Mouse (Mus musculus): Measurements from ENCODE around the gene 1700037H04Rik.

The 1700037H04Rik gene

DNA sequence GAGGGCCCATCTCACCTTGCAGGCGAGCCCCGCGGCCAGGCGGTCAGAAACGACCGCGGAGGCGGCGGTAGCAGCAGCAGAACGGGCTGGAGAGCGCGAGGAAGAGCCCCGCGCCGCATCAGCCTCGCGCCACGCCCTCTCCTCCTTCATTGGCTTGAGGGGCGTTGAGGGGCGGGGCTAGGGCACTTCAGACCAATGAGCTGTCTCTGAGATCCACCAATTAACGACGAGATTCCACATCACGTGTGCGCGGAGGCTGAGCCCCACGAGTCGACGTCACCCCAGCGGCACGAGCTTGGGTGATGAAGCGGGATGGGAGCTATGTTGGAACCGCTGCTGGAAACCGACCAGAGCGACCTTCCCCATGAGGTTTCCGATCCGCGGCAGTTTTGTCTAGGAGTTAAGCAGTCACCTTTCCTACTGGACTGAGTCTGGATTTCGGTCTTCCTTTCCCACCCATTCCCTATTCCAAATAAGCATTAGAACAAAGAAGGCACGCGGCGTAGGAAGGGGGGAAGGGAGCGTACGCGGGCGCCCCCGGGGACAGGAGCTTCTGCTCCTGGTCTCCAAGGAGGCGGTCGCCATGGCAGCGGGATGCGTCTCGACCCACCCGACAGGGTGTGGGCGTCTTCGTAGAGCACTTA is at the start of gene 1700037H04Rik:
TSS of gene 1700037H04Rik (minus strand) at position 144 of the 644 bp plus-strand sequence.
- peak; percentile 95 for DNase-seq

DNA sequence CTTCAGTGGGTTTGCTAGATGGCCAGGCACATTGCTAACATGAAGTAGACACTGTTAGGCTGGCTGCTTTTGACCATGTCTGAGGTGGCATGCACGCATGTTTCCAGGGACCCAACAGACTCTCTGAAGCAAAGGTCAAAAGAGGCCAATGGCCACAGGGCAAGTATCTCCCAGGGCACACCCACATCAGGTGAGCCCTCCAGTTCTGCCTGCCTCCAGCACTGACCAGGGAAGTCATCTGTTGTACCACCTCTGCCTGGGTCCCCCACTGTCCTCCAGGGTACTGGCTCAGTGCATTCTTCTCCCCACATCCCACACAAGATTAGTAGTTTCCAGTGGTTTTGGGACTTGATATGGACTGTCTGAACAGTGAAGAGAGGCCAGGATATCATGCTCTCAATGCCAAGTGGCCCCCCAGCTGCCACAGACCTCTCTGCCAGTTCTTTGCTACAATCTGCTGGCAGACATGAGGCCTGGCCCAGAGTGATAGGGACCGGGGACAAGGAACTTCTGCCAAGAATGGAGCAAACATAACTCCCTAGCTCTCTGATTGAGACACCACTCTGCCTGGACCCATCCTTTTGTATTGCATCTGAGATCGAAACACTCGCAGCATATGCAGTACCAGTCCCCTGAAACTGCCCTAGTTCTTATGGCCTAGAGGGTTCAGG is 49.4 kb upstream of the 1700037H04Rik start:
- no peak for DNase-seq

DNA sequence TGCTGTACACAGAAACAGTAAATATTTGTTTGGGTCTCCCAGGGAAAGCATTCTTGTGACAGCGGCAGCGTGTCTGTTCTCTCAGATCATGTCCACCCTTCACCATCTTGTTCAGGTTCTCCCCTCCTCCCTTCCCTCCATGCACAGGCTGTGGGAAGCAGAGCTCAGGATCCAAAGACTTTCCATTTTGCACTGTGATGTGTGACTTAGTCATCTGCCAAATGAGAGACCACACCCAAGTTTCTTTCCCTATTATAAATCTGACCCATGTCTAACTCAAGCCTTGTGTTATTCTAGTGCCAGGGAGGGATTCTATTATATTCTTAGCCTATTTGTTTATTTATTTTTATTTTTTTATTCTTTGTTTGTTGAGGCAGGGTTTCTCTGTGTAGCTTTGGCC is 48.5 kb upstream of the 1700037H04Rik start:
- no peak for DNase-seq

DNA sequence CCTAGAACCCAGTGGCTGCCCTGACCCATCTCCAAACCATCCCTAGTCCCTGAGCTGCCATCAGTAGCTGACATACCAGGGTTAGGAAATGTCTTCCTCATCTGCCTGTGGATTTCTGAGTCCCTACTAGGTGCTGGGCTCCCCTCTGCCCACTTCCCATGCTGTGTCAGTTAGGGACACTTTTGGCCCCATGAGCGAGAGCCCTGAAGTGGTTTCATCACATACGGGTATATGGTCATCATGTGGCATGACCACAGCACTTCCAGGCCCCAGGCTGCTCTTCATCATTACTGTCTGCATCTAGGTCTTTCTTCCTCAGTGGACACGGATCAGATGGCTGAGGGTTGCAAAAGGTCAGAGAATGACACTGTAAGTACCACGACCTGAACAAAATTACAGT is 46.9 kb upstream of the 1700037H04Rik start, which contains the start of gene Ap5s1:
TSS of gene Ap5s1 (plus strand) at position 301 of the 400 bp plus-strand sequence.
- DNase-seq: no peak

DNA sequence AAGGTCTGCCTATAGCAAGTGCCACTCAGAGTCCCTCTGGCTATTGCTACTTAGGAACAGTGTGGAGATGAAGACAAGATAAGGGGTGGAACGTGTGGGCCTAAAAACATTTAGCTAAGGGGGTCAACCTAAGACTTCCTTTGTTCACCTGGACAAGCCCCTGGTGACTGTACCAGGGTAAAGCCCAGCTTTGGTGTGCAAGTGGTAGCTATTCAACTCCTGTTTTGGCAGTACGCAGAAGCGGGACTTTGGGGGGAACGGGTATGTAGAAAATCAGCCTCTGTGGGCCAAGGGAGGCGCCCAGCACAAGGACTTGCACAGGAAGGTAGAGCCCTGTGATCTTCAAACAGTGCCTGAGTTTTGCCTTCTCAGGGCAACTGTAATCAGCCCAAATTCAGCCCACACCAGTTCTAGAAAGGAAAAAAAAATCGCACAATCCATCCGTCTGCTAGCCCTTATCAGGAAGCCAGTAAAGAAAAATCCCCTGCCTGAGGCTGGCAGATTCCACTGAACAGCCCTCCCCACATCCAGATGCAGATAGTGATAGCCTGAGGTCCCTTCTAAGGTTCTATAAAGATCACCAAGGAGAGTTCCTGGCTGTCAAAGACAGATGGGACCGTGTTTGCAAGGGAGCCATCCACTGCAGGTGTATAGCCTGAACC is 45.8 kb upstream of the 1700037H04Rik start:
- no peak for DNase-seq

DNA sequence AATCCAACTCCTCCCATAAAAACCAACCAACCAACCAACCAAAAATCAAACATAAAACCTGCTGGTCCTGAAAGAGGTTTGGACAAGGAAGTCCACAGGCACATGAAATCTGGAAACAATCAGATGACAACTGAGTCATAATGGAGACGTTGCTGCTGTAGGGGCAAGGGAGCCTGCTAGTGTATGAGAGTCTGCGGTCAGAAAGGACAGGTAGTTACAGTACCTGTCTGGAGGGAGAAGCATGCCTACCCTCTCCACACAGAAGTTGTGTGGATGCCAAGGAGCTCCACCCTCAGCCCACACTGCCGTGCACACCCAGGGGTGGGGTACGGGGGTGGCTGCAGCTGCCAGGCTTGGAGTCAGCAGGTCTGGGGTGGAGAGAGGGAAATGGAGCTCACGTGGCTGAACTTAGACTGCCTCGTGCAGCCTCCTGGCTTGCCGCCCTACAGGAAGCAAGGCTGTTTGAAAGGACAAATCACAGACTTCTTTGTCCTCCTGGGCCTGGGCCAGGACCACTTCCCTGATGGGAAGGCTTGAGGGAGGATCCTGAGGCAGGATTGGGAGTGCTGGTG is 44.6 kb upstream of the 1700037H04Rik start:
- DNase-seq: peak; percentile 66

DNA sequence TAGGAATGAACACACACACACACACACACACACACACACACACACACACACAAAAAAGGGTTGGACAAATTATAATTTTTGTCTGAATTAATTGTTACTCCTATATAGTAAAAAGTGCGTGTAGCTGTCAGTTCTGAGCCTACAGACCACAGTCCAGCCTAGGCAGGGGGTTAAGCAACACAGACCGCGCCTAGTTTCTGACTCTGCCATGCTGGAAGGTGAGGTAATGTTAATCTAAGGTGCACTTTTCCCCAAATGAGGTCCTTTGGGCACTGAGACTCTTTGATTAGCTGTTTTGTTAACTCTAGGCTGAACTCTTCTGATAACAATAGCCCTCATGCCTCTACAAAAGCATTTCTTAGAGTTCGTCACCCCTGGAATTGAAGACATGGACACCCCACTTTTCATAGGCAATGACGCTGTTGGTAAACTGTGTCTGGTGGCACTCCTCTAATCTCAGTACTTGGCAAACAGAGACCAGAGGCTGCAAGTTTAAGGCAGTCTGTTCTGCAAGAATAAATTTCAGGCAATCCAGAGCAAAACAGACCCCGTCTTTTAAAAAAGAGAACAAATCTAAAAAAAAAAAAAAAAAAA is 44.0 kb upstream of the 1700037H04Rik start:
- DNase-seq: no peak

DNA sequence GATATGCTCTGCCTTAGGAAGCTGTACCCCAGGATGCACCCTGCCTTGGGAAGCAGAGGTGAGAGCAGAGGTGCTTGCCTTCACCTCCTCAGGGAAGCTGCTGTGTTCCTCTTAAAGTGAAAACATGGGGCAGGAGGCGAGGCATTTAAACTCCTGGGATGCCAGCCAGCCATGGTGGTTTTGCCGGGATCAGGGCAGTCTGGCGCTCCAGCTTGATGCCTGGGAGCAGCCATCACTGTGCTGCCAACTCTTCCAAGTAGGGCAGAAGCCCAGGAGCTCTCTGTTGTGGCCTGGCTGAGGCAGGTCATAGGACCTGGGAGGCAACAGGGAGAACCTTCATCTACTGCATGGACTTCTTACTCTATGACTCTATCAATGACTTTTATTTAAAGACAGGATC is 41.4 kb upstream of the 1700037H04Rik start:
- DNase-seq: no peak

DNA sequence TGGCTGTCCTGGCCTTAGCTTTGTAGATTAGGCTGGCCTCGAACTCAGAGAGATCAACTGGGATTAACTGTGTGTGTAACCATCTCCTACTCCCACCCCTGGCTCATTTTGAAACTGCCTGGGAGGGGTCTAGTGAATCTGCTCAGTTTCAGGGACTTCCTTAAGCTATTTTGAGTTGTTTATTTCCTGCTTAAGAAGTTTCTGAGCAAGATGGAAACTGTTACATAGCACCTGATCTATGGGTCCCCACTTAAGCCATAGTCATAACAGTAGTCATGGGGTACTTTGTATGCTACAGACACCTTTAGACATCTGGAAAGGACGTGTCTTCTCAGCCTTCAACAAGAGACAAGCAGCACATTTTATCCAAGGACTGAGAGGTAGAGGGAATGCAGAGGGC is 40.8 kb upstream of the 1700037H04Rik start:
- no peak for DNase-seq

DNA sequence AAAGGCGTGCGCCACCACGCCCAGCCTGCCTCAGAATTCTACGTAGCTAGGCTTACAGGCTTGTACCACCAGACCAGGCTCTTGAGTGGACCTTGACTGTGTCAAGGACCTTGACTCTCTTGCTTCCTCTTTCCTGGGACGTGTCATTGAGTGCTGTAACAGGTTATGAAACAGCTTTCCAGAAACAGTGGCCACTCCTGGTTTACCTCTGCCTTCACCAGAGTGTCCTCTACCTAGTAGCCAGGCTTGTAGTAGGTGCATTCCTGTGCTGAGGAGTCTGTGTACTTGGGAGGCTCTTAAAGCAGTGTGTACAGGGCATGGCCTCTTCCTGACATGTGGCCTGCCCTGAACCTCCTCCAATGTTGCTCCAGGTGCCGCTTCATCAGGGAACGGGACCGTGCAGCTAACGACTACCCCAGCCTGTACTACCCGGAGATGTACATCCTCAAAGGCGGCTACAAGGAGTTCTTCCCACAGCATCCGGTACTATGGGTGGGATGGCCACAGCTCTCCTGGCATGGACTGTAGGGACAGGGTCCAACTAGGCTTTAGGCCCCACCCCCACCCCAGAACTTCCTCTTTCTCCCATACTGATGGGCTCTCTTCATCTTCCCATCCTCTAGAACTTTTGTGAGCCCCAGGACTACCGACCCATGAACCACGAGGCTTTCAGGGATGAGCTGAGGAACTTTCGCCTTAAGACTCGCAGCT is 36.9 kb upstream of the 1700037H04Rik start:
- DNase-seq: no peak

DNA sequence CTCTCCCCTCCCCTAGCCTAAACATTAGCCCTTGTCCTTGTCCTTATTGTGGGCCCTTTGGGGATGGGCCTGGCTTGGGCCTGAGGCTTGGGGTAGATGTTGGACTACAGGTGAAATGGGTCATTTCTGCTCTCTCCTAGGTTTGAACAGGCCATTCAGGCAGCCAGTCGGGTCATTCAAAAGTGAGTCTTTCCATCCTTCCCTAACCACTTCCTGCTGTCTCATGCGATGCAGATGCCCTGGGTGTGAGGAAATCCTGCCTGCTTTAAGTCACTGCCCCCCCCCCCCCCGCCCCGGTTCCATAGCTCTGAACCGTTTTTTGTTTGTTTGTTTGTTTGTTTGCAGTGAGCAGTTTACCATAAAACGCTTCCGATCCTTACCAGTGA is 31.1 kb upstream of the 1700037H04Rik start:
- DNase-seq: no peak

DNA sequence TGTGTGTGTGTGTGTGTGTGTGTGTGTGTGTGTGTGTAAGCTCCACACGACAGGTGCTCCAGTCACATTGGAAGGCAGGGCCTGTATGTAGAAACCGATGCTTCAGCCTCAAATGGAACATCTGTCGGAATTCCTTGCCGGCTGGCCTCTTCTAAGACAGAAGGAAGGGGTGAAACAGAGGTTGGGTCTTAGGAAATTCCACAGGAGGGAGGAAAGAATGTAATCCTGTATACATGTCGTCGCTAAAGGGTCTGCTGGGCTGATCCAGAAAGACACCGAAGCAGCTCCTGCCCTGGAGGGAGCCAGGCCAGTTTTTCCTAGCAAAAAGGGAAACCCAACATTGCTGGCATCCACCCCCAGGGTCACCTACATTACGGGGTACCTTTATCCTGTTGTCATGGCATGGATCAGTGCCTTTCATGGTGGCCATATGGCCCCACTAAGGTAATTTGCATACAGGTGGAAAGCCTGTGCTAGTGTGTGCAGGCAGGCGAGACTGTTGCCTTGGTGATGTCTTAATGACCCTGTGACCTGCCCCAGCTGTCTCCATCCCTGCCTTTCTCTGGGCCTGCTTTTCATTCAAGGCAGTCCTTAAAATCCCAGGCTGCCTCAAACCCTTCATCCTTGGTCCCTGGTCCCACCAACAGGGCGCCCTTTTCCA is 30.6 kb upstream of the 1700037H04Rik start:
- no peak for DNase-seq

DNA sequence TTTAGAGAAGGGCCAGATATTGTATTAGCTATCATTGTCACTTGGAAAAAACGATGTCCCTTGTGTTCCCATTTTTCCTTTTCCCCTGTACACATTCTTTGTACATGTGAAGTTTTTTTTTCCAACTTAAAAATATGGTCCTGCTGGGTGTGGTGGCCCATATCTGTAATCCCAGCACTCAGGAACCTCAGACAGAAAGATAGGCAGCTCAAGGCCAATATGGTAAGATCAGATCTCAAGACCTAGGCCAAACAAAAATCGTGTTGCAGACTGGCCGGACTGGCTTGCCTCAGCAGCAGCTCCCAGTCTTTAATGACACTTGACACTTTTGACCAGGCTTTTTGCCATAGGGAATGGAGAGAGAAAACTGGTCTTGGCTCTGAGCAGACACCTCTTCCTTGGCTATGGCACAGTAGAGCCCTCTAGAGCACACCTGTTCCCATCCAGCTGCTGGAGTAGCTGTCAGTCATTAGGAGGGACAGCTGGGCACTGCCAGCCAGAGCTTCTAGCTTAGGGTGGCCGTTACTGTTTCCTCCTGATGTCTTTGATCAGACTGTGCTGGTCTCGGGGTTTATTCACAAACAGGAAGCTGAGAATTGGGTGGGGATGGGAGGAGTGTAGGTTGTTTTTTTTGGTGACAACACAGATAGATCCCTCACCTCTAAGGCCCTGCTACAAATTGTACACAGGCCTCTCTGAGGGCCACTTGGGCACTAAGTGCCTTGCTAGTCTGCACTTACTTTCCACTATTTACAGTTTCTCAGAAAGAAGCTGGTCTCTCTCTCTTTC is 29.8 kb upstream of the 1700037H04Rik start:
- no peak for DNase-seq

DNA sequence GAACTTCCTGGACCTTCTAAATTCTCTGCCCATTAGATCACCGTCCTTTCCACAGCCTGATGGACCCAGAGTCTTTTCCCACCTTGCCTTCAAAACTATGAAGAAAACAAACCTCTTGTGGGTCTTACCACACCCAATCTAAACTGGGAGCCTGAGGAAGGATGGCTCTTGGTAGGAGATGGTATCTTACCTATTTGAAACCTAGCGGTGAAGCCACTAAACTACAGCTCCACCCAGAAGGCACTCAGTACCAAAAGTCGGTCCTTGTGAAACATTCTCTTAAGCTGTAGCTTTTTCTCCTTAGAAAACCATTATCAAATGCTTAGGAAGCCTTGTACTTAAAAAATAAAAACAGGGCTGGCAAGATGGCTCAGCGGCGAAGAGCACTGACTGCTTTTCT is 28.4 kb upstream of the 1700037H04Rik start:
- no peak for DNase-seq

DNA sequence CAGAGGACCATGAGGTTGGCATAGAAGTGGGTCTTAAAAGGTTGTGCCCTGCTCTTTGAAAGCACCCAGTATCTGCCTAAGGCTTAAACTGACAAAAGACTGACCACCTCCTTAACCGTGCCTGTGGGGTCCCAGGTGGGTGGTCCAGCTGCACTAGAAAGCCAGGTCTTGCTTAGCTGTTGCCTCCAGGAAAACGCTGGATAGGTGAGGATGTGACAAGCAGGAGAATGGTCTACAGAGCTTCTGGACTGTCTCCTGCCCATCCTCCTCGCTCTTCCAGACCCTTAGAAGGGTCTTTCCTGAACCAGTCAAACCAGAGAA is 27.7 kb upstream of the 1700037H04Rik start:
- no peak for DNase-seq

DNA sequence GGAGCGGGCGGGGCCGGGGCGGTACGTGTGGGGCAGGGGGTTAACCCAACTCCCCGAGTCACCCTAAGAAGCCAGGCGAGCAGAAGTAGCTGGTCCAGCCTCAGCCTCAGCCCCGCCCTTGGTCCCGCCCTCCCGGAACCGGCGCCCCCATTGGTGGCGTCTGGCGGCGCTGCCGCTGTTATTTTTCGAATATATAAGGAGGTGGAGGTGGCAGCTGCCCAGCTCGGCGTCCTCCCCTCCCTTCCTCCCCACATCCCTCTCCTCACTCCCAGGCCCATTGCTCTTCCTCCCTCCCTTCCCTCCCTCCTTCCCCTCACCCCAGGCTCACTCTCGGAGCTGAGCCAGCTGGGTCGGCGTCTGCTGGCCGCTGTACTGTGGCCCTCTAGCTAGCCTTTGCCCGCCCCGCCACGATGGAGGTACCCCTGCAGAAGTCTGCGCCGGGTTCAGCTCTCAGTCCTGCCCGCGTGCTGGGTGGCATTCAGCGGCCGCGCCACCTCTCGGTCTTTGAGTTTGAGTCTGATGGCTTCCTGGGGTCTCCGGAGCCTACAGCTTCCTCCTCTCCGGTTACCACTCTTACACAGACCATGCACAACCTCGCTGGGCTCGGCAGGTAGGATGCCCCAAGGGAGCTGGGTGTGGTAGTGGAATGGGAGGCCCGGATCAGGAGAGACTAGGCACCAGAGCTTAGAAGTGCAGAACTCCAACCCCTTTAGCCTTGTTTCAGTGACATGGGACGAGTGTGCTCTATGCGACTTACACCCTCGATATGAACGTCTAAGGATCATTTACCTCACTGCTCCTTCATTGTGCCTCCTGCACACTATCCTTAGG is 27.1 kb upstream of the 1700037H04Rik start, which contains the start of the genes Cdc25b and Spef1:
TSS of gene Cdc25b (plus strand) at position 179 of the 831 bp plus-strand sequence.
TSS of gene Spef1 (minus strand) at position 512 of the 831 bp plus-strand sequence.
- peak; percentile 82 for DNase-seq

DNA sequence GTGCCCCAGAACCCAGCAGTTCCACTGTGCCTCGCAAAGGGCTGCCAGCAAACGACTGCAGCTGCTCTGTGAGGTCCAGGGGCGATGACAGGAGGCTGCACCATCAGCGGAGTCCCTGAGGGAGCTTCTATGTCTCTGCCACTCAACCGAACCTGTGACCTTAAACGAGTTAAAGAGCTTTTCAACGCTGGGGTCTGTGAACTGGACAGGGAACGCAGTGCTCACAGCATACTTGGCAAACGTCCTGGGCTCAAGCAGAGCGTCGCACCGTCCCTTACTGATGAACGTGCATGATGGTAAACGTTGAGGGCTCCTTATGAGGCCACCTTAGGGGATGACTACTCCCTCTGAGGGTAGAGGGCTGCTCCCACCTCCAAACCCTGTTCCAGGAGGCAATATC is 26.5 kb upstream of the 1700037H04Rik start:
- no peak for DNase-seq

DNA sequence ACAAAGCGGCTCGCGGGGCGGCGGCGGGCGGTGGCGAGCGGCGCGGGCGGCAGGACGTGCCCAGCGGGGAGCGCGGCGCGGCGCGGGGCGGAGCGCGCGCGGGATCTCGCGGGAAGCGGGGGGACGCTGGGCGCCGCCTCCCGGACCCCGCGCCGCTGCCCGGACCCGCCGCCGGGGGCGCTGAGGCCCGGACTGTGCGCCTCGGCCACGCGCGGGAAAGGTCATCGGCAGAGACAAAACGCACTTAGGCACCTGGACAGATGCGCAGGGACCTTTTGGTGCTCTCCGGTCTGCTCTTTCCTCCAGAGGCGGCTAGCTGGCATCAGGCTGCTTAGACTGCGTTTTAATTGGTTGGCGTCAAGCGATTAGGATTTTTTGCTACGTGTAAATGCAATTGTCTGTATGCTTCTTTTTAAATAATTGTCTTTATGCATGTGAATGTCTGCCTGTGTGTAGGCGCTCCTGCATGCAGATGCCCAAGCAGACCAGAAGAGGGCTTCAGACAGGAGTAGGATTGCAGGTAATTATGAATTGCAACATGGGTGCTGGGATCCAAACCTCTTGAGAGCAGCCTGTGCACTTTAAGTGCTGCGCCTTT is 20.2 kb upstream of the 1700037H04Rik start, which contains the start of gene Cenpb:
TSS of gene Cenpb (minus strand) at position 78 of the 598 bp plus-strand sequence.
- peak; percentile 83 for DNase-seq

DNA sequence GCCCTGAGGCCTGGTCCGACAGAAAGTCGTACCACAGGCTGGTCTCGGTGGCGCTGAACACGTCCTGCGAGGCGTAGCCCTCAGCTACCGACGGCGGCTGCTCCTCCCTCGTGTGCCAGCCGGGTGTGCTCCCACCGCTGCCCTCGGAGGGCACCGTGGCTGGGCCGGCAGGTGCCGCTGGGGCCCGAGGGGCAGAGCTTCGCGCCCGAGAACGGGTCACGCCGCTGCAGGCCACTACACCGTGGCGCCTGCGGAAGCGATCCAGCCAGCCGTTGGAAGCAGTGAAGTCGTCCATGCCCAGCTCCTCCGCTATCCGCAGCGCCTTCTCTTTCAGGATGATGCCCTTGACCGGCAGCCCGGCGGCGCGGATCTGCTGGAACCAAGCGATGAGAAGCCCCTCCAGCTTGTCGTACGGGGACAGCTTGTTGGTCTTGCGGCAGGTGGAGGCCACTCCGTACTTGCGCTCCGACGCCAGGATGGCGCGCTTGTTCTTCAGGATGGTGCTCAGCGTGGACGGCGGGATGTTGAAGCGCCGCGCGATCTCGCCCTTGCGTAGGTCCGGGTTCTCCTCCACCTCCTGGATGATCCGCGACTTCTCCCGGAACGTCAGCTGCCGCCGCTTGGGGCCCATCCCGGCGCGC is 19.5 kb upstream of the 1700037H04Rik start:
- peak; percentile 65 for DNase-seq

Data from right cerebral cortex, postnatal 4 days (tissue).